Mouse (Mus musculus) lung, postnatal 0 days (tissue): ENCODE results near the gene Eng.

Experiments used
- CTCF ChIP-seq: IDR thresholded peaks from 2 replicates; pipeline ENCODE4 v1.5.1; 2016; ENCODE audit warnings: antibody characterized with exemption, mild to moderate bottlenecking
- EP300 ChIP-seq: IDR thresholded peaks from 2 replicates; pipeline ENCODE4 v1.6.1; 2016; ENCODE audit warnings: antibody characterized with exemption, mild to moderate bottlenecking, control low read depth

- TF ChIP-seq EP300 (no peak), CTCF (no peak)
Measured at GRCm38 (mm10) chr2:32681754-32682153, 35.4 kb downstream of the Eng start.
